Mouse (Mus musculus): ENCODE results near the gene Hoxa4. TPM values are rescaled to one million over a fixed set of nuclear protein-coding genes. Genes with fewer than 3 reads are reported as not detected.

Hoxa4 gene
- total RNA-seq, 1 experiment: 0.13 TPM

DNA sequence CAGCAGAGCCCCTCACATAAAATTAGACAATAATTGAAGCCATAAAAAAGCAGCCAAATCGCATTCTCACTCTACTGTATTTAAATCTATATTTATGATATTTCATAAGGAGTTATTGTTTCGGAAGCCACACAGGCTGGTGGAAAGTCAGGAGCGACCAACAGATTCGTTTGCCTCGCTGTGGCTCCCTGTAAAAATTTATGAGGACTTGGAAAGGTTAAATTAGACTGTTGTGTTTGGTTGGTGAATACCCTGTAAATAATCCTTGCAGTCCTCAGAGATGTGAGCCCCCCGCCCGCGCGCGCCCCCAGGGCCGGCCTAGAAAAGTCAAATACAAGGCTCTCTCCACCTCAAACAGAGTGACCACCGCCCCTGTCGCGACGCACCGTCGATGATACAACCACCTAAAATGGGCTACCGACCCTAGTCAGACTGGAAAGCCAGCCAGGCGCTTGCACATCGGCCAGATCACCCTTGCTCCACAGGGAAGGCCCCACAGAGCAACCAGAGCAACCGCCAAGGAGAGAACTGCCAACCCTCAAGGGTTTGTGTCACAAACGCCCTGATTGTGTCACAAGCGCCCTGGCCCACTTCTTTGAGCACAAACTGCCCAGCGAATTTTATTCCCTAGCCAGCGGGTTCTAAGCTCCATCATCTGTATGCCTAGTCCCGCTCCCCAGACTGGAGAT is 35.2 kb upstream of the Hoxa4 start:
- no peak overlapping the region for H3K4me3 ChIP-seq (ENCODE audit: insufficient read depth in 1 of 2, low read depth in 1 of 2, low read length in 2 of 2, poor library complexity in 1 of 2, severe bottlenecking in 1 of 2)

DNA sequence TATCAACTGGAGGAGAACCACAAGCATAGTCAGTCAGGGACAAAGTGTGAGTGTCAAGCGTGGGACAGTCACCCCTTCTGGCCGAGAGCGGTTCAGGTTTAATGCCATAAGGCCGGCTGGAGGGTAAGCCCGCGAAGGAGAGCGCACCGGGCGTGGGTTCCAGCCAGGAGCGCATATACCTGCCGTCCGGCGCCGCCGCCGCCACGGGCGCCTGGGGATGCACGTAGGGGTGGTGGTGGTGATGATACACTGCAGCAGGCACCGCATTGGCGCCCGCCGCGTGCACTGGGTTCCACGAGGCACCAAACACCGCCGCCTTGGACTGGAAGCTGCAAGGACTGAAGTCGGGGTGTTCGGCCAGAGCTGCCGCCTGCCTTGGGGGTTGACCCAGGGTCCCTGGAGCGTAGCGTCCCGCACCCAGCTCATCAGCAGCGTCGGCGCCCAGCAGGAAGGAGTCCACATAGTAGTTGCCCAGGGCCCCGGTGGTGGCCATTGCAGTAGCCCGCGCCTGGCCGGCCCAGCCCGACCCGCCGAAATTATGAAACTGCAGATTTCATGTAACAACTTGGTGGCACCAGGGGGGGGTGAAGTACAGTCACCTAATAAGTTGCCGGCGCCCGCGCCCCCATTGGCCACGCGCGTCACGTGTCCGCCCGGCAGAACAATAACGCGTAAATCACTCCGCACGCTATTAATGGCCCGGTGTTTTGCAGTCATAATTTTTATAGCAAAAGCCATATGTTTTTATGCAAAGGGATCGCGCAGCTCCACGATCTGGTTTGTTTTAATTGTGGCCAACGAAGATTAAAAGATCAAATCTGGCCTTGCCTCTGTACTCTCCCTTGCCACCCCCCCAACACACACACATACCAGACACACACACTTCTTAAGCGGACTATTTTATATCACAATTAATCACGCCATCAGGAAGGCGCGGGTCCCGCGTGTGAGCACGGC is 34.3 kb upstream of the Hoxa4 start:
- no peak for DNase-seq (ENCODE audit: low read depth, low spot score)
- H3K27ac ChIP-seq (ENCODE audit: insufficient read depth, low read depth, low read length, poor library complexity, severe bottlenecking): no peak overlapping the region
- no peak overlapping the region for H3K9ac ChIP-seq (ENCODE audit: insufficient read depth, low read depth, low read length, poor library complexity, severe bottlenecking)
- TF ChIP-seq MAFK (IDR thresholded peaks at IDR 0.05; ENCODE audit: insufficient read depth, low read depth, low read length): no peak
- TF ChIP-seq CHD2 (IDR thresholded peaks at IDR 0.05; ENCODE audit: low read depth, low read length): no peak
- no peak for TF ChIP-seq ZC3H11A (IDR thresholded peaks at IDR 0.05; ENCODE audit: borderline replicate concordance, low read depth, low read length)
- no peak for TF ChIP-seq HCFC1 (IDR thresholded peaks at IDR 0.05; ENCODE audit: borderline replicate concordance, insufficient read depth, low read length)
- no peak for TF ChIP-seq ZNF384 (IDR thresholded peaks at IDR 0.05; ENCODE audit: low read depth, low read length)
- no peaks in the 10 kb centered on the region for H3K36me3 ChIP-seq (ENCODE audit: control insufficient read depth, insufficient read depth, low read length, poor library complexity, severe bottlenecking)
- no peaks in the 10 kb centered on the region for H3K9me3 ChIP-seq (ENCODE audit: control insufficient read depth, insufficient read depth, low read depth, low read length)
- peak overlapping the region; percentile 27; a peak in 3 of 4 replicates for H3K4me3 ChIP-seq (ENCODE audit: insufficient read depth in 1 of 2, low read depth in 1 of 2, low read length in 2 of 2, poor library complexity in 1 of 2, severe bottlenecking in 1 of 2)
- in situ Hi-C loops (cut with MboI; ENCODE audit: low sequenced_read_pairs in 2 of 2, unreplicated experiment in 2 of 2): loop anchor here (10.0 kb wide), 3 partner anchors 61 to 1051 kb away; partner anchors contain the start of gene Hoxa2 (in 2 of the 2)
- peaks cover 0 to 10% of the 10 kb centered on the region in 2 experiments; a peak in 1 of 4 replicates for H3K4me1 ChIP-seq (ENCODE audit: control insufficient read depth in 2 of 2, insufficient read depth in 2 of 2, low read length in 2 of 2, poor library complexity in 1 of 2)

More for the DNA sequence above, 35.2 kb upstream of the Hoxa4 start:
- TF ChIP-seq ZNF384 (IDR thresholded peaks at IDR 0.05; ENCODE audit: low read depth, low read length): no peak
- no peak for TF ChIP-seq CHD2 (IDR thresholded peaks at IDR 0.05; ENCODE audit: low read depth, low read length)
- TF ChIP-seq HCFC1 (IDR thresholded peaks at IDR 0.05; ENCODE audit: borderline replicate concordance, insufficient read depth, low read length): no peak
- TF ChIP-seq ZC3H11A (IDR thresholded peaks at IDR 0.05; ENCODE audit: borderline replicate concordance, low read depth, low read length): no peak
- TF ChIP-seq MAFK (IDR thresholded peaks at IDR 0.05; ENCODE audit: insufficient read depth, low read depth, low read length): no peak
- Histone ChIP-seq H3K9ac (ENCODE audit: insufficient read depth, low read depth, low read length, poor library complexity, severe bottlenecking) (no peak overlapping the region), H3K36me3 (ENCODE audit: control insufficient read depth, insufficient read depth, low read length, poor library complexity, severe bottlenecking) (no peaks in the 10 kb centered on the region), H3K9me3 (ENCODE audit: control insufficient read depth, insufficient read depth, low read depth, low read length) (no peaks in the 10 kb centered on the region), H3K27ac (ENCODE audit: insufficient read depth, low read depth, low read length, poor library complexity, severe bottlenecking) (no peak overlapping the region), H3K4me1 (ENCODE audit: control insufficient read depth in 2 of 2, insufficient read depth in 2 of 2, low read length in 2 of 2, poor library complexity in 1 of 2) (peaks cover 0 to 7% of the 10 kb centered on the region in 2 experiments; a peak in 1 of 4 replicates)
- in situ Hi-C loops (cut with MboI; ENCODE audit: low sequenced_read_pairs in 2 of 2, unreplicated experiment in 2 of 2): loop anchor here (10.0 kb wide), 3 partner anchors 62 to 1052 kb away; partner anchors contain the start of gene Hoxa2 (in 2 of the 2)
- no peak for DNase-seq (ENCODE audit: low read depth, low spot score)

DNA sequence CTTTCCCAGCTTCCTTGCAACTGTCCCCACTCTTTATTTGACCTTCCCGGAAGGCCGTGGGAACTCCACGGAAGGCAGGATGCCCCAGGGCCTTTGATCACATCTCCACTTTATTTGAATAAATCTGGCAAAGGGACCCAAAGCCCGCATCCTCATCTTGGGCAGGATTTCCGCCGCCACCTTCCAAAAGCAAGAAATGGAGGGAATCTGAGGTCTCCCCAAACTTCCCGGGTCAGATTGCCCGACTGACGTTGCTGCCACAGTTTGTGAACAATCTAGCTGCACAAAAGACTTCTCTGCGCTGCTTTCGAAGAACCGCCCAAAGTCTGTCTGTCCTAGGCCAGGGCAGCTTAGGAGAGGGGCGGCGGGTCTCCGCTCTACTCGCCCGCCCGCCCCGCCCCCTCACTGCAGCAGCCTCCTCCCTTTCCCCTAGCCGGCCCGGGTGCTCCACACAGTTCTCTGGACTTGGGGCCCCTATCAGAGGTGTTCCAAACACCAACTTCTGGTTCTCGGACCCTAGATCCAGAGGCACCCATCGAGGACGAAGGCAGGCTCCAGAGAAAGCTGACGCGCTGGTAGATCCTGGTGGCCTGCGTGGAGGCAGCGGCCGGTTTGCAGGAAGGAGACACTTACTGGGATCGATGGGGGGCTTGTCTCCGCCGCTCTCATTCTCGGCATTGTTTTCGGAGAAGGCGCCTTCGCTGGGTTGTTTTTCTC is 33.5 kb upstream of the Hoxa4 start:
- H3K9me3 ChIP-seq (ENCODE audit: control insufficient read depth, insufficient read depth, low read depth, low read length): no peaks in the 10 kb centered on the region
- no peaks in the 10 kb centered on the region for H3K36me3 ChIP-seq (ENCODE audit: control insufficient read depth, insufficient read depth, low read length, poor library complexity, severe bottlenecking)
- H3K4me3 ChIP-seq (ENCODE audit: insufficient read depth in 1 of 2, low read depth in 1 of 2, low read length in 2 of 2, poor library complexity in 1 of 2, severe bottlenecking in 1 of 2): peak overlapping the region in 1 of 2 experiments; percentile 27; a peak in 1 of 4 replicates
- H3K4me1 ChIP-seq (ENCODE audit: control insufficient read depth in 2 of 2, insufficient read depth in 2 of 2, low read length in 2 of 2, poor library complexity in 1 of 2): peaks cover 0 to 9% of the 10 kb centered on the region in 2 experiments; a peak in 1 of 4 replicates
- in situ Hi-C loops (cut with MboI; ENCODE audit: low sequenced_read_pairs in 2 of 2, unreplicated experiment in 2 of 2): loop anchor here (10.0 to 25.0 kb wide), 4 partner anchors 60 to 1050 kb away; partner anchors contain the start of gene Hoxa2 (in 2 of the 2)
- DNase-seq (ENCODE audit: low read depth, low spot score): no peak
- TF ChIP-seq HCFC1 (IDR thresholded peaks at IDR 0.05; ENCODE audit: borderline replicate concordance, insufficient read depth, low read length) (no peak), CHD2 (IDR thresholded peaks at IDR 0.05; ENCODE audit: low read depth, low read length) (no peak), ZC3H11A (IDR thresholded peaks at IDR 0.05; ENCODE audit: borderline replicate concordance, low read depth, low read length) (no peak), ZNF384 (IDR thresholded peaks at IDR 0.05; ENCODE audit: low read depth, low read length) (no peak), MAFK (IDR thresholded peaks at IDR 0.05; ENCODE audit: insufficient read depth, low read depth, low read length) (no peak)
- no peak overlapping the region for H3K9ac ChIP-seq (ENCODE audit: insufficient read depth, low read depth, low read length, poor library complexity, severe bottlenecking)
- no peak overlapping the region for H3K27ac ChIP-seq (ENCODE audit: insufficient read depth, low read depth, low read length, poor library complexity, severe bottlenecking)
